Mouse (Mus musculus): ENCODE data around the gene March6.

The March6 gene

DNA sequence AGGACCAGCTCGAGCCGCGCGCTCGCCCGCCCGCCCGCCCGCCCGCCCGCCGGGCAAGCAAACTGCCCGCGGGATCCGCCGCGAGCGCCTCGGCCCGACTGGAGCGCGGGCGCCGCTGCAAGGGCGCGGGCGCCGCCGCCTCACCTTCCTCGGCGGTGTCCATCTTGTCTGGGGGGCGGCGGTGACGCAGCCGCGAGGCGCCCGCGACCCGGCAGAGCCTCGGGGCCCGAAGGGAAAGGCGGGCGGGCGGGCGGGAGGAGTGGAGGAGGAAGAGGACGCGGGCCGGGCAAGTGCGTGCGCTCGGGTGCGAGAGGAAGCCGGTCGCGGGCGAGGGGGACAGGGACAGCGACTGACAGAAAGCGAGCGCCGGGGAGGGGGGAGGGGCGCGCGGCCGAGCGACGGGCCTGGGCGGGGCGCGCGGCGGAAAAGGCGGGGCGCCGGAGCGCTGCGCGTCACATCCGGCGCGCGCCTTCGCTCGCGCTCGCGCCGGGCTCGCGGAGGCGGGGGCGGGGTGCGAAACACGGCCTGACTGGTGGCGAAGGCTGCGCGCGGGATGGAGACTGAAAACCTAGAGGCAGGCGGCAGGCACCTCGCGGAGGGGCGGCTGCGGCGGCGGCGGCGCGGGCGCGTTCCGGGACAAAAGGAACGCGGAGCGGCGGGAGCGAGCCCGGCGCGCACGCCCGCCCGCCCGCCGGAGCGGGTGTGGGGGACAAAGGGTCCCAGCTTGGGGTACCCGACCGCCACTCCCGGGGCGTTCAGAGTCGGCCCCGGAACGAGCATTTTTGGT, at the start of gene March6:
TSS of gene March6 (minus strand) at position 395 of the 787 bp plus-strand sequence.
- DNase-seq (ENCODE audit: inconsistent ontology term) = peak; percentile 95

DNA sequence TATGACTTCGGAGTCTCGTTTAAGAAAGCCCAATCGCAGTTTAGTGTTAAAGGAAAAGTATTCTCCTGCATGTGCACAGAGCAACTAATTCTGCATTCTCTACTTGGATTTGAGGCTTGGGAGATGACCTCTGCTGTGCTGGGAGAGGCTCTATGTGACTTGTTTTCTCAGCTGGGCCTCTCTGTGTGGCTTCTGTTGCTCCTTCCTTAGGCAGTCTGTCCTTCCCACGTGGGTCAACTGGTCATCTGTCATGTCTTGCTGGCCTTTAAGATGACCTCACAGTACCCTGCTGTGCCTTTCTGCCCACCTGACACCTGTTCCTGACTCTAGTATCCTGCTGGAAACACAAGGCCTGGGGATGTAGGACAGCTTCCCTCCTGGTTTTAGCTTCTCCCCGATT, 45.2 kb upstream of the March6 start:
- no peak for DNase-seq (ENCODE audit: inconsistent ontology term)

DNA sequence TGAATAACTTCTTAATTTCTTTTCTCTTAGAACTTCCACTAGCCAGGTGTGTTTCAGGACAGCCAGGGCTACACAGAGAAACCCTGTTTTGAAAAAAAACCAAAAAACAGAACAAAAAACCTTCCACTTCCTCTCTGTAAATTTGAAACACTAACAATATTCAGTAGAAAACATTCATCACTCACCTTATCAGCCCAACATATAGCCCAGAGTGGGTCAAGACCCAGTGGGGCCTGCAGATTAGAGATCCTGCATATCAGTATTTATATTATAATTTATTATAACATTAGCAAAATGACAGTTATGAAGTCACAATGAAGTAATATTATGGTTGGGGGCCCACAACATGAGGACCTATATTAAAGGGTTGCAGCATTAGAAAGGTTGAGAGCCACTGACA, 42.8 kb upstream of the March6 start:
- no peak for DNase-seq (ENCODE audit: inconsistent ontology term)

DNA sequence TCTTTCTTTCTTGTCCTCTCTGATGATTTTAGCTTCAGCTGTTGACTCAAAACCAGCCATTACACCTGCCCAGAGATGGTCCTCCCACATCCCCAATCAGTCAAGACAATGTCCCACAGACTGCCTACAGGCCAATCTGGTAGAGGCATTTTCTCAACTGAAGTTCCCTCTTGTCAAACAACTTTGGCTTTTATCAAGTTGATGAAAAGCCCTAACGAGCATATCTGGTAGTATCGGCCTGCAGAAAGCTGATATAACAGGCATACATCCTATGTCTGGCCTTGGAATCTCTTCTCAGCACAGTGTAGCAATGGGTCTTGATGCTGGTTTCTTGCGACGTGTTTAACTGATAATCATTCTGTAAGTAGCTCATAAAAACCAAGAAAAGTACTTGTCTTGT, 42.4 kb upstream of the March6 start:
- DNase-seq (ENCODE audit: inconsistent ontology term) = no peak

DNA sequence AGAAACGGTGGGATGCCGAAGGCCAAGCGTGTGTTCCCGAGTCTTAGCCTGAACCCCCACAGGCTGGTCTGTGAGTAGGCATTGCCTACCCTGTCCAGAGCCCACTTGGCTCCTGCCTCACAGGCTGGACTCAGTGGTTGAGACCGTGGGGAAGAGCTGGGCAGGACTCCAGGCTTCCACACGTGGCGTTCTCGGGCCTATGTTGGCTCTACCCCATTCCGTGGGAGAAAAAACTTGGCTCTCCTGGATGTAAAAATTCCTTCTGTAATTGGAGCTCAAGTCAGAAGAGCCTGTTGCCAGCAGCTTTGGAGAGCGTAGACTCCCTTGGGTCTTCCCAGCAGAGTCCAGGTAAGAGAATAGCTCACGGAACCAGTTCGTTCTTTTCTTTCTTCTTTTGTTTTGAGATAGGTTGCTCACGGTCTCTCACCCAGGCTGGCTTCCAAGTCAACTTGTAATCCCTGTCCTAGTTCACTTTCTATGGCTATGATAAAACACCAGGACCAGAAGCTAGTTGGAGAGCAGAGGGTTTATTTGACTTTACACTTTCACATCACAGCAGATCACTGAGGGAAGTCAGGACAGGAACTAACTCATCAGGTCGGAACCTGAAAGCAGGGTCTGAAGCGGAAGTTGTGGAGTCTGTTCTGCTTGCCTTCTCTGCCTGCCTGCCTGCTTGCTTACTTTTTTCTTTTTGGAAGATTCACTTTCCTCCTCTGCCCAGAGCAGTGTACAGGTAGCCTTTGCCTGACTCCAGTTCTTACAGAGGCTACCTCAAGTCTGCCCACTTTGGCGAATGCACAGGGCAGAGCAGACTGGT, 41.3 kb upstream of the March6 start:
- peak; percentile 73 for DNase-seq (ENCODE audit: inconsistent ontology term)

DNA sequence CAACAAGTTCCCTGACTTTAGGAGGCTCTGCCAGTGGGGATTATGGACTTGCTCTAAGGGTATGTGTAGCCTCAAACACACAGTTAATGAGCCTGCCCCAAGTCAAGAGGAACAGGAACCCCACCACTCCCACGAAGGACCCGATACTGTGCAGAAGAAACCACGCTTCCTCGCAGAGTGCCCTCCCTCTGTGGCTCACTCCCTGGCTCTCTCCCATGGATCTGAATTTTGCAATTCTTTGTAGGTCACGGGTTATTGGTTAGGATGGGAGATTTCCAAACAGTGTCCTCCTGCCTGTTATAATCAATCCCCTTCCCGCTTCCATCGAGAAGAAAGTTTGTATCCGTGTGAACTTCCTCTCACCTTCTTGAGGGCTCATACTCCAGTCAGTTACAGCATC, 40.1 kb upstream of the March6 start:
- no peak for DNase-seq (ENCODE audit: inconsistent ontology term)

DNA sequence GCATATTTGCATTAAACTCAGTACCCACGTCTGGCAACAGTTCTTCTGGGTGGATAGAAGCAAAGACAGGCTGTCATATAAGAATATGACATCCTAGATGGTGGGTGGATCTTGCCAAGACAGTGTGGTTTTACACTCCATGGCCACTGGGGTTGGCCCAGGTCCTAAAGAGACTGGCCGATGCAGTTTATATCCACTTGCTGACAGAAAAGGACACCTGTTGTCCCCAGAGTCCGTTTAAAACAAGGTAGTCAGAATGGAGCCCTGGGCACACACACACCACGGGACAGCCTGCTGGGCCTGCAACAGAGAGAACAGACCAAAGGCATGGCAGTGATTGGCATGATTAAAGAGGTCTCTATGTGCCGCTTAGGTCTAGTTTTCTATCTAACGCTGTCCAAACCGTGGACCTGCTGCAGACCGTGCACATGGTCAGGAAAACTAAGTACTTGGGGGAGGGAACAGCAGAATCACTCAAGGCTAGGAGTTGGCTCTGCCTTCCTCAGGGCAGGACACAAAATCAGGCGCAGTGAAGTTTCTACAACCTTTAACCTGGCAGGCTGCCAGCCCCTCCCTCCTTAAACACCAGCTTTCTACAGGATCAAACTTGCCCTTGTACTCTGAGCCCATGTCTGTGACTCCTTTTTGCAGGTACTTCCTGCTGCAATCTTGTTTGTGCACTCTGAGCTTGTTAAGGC, 38.6 kb upstream of the March6 start:
- DNase-seq (ENCODE audit: inconsistent ontology term) = no peak

DNA sequence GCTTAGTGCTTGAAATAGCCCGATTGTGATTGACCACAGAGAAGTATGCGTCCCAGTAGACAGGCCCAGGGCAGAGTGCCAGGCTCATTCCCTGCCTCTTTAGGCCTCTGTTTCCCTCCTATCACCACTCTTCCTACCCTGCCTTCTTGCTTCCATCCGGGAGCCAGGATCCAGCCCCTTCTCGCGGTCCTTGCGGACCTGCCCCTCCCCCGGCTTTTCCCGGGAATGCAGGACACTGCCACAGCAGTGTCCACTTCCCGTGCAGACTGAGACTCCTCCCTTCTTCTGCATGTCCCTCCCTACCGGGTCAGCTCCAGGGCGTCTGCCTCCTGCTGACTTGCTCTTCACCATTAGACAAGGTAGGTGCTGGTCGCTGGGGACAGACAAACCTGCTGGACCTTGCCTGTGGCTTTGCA, 37.7 kb upstream of the March6 start:
- DNase-seq (ENCODE audit: inconsistent ontology term) = peak; percentile 58

DNA sequence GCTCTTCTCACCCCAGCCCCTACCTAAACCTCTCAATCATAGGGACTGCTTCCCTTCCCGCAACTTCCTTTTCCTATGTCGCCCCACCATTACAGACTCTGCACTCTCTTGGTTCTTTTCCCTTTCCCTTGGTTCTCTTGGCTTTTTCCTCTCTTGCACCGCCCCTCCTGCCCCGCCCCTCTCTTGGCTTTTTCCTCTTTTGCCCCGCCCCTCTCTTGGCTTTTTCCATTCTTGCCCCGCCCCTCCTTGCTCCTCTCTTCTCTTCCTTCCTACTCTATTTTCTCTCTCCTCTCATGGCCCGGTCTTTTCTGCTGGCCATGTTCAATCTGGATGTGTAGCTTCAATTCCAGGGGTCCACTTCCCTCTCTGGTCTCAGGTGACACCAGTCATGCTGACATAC, 36.6 kb upstream of the March6 start:
- no peak for DNase-seq (ENCODE audit: inconsistent ontology term)

DNA sequence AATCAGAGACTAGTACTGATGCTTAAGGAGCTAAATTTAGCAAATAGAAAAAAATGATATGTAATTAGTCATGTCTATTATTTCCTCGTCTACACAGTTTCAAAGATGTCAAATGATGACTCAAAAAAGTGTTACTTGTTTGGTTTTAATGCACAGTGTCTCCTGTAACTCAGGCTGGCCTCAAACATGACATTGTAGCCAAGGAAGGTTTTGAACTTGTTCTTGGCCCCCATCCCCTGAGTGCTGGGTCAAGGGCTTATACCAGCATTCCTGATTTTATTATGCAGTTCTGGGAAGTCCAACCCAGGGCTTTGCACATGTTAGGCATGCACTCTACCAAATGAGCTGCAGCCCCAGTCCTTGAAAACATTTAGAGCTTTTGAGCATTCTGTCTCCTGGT, 34.9 kb upstream of the March6 start:
- no peak for DNase-seq (ENCODE audit: inconsistent ontology term)

DNA sequence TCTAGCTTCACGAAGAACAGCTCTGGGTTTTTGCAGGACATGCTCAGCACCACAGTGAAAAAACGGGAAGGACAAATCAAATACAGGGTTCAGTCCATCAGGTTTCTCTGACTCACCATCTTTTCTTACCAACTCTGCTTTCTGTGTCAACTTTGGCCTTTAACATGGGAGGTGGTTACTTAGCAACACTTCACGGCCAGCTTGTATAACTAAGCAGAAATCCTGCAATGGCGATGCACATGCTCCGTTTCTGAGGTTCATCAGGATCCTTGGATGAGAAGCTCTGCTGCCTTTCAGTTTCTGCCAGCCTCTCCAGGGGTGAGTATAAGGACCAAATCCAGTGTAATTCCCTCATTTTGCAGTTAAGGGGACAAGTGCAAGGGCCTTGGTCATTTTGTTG, 34.3 kb upstream of the March6 start, which contains the start of gene Cmbl:
TSS of gene Cmbl (plus strand) at position 206 of the 400 bp plus-strand sequence.
- no peak for DNase-seq (ENCODE audit: inconsistent ontology term)

DNA sequence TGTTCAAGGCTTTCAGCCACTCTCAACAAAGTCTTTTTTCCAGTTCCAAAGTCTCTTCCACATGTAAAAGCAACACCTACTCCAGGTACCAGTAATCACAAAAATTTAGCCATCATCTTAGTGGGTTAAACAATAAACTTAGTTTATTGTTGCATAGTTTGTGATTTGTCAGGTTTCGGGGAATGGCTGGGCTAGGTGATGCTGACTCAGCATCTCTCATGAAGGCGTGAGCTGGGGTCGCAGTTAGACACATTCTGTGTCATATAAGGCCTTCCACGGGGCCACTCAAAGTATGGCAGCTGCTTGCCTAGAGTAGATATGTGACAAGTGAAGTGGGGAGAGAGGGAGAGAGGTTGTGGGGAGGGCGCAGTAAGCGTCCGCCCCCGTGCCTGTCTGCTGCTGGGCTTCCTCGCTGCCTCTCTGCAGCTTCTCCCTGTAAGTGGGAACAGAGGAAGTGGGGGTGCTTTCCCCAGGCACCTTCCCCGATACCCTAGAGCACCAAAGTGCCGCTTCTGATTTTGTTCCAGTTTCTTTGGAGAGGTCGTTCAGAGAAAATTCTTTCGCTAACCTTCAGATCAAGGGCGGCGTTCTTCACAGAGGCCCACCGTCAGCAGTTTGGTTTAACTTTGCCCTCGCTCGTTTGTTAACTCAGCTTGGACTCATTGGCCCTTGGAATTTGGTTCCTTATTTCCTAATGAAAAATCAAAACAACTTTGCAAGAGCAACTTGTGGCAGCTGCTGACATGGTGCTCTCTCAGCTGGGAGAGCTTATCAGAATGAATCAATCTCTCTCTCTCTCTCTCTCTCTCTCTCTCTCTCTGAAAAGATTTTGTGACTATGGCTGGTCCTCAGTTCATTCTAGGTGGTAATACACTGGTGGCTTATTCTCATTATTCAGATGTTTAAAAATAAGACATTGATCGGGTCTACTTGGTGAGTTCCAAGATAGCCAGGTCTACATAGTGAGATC, 33.0 kb upstream of the March6 start:
- DNase-seq (ENCODE audit: inconsistent ontology term) = no peak

DNA sequence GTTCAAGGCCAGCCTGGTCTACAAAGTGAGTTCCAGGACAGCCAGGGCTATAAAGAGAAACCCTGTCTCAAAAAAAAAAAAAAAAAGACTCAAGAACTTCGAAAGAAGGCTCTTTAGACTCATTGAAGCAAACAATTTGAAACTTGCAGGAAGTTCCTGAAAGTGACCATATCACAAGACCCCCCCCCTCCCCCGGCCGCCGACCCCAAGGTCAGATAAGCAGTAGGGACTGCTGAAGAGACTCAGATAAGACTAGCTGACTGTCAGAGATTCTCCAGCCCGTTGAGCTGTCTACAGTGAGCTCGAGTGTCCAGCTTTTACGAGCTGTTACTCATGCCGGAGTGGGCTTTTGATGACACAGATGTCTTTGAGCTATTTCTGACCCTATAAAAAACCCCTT, 32.0 kb upstream of the March6 start:
- DNase-seq (ENCODE audit: inconsistent ontology term) = no peak

DNA sequence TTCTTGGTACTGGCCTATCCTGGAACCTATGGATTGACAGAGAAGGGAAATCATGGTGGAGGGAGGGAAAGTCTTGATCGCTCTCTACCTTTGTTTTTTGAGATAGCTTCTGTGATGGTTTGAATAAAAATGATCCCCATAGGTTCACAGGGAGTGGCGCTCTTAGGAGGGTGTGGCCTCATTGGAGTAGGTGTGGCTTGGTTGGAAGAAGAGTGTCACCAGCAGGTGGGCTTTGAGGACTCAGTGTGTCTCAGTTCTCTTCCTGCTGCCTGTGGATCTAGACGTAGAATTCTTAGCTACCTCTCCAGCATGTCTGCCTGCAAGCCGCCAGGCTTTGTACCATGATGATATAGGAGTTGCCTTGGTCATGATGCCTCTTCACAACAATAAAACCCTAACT, 31.1 kb upstream of the March6 start:
- no peak for DNase-seq (ENCODE audit: inconsistent ontology term)

DNA sequence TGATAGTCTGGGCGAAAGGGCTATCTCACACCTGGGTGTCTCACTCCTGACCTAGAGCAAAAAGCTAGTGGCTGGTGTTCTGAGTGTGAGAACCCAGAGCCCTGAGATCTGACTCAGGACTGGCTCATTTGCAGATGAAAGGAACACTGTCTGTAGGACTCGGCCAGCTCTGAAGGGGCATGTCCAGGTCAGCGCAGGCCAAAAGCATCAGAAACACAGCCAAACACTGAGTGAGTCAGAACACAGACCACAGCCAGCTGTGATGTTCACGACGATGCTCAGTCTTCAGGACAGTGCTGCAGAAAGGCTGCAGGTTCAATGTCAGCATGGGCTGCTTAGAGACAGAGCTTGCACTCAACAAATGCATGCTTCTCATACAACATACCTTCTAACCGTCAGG, 30.5 kb upstream of the March6 start:
- DNase-seq (ENCODE audit: inconsistent ontology term) = peak; percentile 79

DNA sequence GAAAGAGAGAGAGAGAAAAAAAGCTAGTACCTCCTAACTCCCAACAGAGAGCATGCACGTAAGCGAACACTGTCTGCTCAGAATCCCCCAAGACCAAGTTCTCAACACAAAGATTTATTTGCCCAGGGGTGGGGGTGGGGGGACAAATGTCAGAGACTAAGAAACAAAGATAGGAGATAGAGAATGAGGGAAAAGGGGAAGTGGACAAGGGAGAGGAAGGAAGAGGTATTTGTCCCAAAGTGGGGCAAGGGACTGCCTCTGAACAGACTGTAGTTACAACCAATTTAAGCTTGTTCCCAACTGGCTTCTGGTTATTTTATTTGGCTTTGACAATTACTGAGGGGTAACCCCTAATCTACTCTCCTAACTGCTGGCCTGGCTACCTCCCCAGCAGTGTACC, 24.0 kb upstream of the March6 start:
- no peak for DNase-seq (ENCODE audit: inconsistent ontology term)

DNA sequence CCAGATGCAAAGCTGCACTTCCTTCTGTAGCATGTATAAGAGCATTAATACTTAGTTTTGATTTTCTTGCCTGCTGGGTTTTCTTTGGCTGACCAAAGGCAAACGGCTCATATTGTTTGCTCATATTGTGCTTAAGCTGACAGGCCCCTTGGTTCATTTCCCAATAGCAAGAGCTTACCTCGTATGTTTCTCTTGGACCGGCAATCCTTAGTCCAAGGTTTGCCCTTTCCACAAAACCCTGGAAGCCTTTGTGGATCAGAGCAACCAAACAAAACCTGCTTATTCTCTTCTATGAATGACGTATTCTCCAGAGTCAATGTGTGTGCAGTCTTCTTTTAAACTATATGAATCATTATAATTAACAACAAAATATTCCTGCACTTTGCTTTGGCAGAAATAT, 19.5 kb upstream of the March6 start:
- DNase-seq (ENCODE audit: inconsistent ontology term) = no peak

DNA sequence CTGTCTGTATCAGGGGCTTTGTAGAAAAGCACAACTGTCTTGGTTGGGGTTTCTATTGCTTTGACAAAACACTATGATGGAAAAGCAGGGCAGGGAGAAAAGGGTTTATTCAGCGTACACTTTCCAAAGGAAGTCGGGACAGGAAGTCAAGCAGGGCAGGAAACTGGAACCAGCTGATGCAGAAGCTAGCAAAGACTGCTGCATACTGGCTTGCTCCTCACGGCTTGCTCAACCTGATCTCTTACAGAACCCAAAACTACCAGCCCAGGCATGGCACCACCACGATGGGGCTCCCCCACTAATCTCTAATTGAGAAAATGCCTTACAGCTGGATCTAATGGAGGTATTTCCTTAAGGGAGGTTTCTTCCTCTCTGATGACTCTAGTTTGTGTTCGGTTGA, 16.6 kb upstream of the March6 start:
- no peak for DNase-seq (ENCODE audit: inconsistent ontology term)

DNA sequence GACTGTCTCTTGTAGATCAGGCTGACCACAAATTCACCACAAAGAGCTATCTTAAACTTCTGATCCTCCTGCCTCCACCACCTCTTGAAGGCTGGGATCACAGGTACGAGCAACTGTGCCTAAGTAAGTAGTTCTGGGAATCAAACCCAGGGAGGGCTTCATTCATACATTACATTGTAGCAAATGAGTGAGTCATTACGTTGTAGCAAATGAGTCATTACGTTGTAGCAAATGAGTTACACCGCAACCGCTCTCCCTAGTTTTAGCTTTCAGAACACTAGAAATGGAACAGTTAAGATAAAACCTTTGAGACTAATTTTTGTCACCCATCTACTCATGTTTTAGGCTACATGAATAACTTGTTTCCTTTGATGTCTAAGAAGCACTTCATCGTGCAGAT, 15.4 kb upstream of the March6 start:
- no peak for DNase-seq (ENCODE audit: inconsistent ontology term)

DNA sequence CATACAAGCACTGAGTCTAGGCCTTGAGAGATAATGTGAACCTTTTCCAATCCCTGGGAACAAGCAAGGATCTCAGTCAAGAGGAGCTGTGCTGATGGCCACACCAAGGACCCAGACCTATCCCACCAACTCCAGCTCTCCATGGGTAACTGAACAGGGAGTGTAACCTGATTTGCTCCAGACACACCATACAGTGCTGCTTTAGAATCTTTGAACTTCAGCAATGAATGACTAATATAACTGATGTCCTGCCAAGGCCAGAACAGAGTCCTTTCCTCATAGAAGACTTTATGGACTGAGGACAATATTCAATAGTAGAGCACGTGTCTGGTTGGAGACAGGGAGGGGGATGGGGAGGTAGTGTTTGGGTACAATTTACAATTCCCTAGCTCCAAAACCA, 14.2 kb upstream of the March6 start:
- no peak for DNase-seq (ENCODE audit: inconsistent ontology term)

DNA sequence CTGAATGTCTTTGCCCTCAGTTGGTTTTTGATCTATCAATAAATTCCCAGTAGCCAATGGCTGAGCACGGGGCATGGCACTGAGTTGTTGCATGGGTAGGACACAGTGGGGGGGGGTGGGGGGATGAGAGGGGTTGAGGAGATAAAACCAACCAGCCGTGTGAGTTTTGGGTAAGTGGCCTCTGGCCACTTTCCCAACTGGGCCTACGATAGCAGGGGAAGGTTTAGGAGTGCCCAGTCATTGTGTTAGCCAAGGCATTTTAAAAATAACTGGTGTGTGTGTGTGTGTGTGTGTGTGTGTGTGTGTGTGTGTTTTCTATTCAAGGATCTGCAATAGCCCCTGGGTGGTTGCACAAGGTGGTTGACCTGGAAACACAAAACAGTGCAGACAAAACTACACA, 12.4 kb upstream of the March6 start:
- no peak for DNase-seq (ENCODE audit: inconsistent ontology term)
